Mouse (Mus musculus) granulocyte monocyte progenitor cell, adult 5-6 weeks (primary cell): ENCODE data around the gene Zpbp2. TPM values are rescaled to one million over a fixed set of nuclear protein-coding genes. Genes with fewer than 3 reads are reported as not detected.

Experiments used
- ATAC-seq: replicated peaks from 2 replicates; pipeline ENCODE4 v1.8.0; 2016; ENCODE audit warnings: mild to moderate bottlenecking, moderate TSS enrichment, inconsistent platforms; ENCODE audit not compliant: poor library complexity, severe bottlenecking
- total RNA-seq, 2 experiments: library from RNA; stranded (forward) in 1 of 2; stranded (reverse) in 1 of 2; fragments of 200-712, 200-1000 nt in 1 of 2; fragments of >200 nt in 1 of 2; fragmentation: Nextera tagmentation in 1 of 2; gene quantifications; 2 replicates each; pipeline ENCODE4 v1.2.3; 2014 to 2017

Gene Zpbp2
- total RNA-seq (2014; fragmentation: Nextera tagmentation) (1.6 TPM in 1 of 2 replicates, not detected in the other), total RNA-seq (2017) (not detected in 2 replicates)

DNA sequence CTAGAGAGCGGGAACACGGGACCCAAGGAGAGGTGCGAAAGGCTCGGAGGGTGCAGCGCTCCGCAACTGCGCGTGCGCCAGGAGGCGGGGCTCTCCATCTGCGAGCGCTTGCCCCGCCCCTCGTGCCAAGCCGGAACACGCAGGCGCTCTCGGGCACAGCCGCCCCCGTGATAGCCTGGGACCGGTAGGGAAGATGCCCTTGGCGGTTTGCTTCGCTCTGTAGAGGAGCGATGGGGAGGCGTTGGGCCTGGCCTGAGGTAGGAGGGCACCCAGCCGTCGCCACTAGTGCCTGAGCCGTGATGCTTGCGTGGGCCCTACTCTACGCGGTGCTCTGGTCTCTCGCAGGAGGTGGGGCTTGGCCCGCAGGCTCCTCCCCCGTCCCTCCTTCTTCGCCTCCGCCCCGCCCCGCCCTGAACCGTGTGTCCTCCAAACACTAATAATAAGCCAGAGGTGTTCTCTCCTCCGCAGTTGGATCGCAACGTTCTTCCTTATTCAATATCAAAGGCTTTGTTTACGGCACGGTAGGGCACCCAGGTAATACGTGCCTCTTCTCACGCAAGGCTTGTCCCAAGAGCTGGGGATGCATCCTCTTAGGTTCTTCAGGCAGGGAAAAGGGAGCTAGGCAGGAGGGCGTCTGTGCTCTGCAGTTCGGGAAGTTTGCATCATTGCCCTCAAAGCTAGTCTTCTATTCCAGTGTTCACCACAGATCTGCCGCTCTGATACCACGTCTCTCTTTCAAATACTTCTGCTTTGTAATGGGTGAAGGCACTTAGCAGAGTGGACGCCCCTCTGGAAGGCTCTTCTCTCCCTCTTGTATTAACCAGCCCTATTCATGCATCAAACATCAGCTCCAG lies at the start of gene Zpbp2:
TSS of gene Zpbp2 (plus strand) at position 123 of the 854 bp plus-strand sequence.
- peak; percentile 89 for ATAC-seq

DNA sequence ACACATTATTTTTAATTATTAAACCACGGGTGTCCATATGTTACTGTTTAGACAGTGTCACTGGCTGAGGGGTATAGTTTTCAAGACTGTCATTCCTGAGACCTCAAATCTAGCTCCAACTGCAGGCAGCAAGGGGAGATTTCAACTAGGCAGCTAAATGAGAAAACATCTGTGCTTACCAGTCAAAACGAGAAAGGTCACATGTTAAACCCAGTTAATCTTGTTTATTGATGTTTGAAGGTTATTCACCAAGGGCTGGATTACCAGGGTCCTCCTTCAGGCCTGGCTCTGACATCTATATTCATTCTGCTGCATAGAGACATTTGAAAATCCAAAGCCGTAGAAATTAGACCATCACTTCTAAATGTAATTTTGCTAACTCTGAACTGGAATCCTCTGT lies 46.0 kb upstream of the Zpbp2 start:
- no peak for ATAC-seq

GRCm38 (mm10) chr11:98509434-98509833 lies 41.5 kb upstream of the Zpbp2 start:
- ATAC-seq: no peak

GRCm38 (mm10) chr11:98510125-98510524 lies 40.8 kb upstream of the Zpbp2 start:
- ATAC-seq: no peak

DNA sequence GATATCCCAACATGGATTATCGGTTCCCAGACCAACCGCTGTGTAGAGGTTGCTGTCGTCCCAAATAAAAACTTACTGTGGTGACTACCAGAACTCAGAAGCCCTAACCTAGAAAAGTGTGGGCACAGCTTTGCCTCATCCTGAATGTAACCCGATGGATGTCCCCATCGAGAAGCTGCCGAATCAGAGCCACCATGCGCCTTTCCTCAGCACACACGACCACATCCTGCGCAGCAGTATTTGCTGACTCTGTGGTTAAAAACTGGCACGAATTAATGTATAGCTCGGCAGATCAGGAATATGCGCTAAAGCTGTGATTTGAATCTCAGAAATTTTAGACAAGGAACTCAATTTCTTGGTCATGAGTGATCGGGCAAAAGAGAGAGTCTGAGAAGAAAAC lies 38.0 kb upstream of the Zpbp2 start:
- no peak for ATAC-seq

GRCm38 (mm10) chr11:98513356-98513936 lies 37.5 kb upstream of the Zpbp2 start:
- no peak for ATAC-seq

DNA sequence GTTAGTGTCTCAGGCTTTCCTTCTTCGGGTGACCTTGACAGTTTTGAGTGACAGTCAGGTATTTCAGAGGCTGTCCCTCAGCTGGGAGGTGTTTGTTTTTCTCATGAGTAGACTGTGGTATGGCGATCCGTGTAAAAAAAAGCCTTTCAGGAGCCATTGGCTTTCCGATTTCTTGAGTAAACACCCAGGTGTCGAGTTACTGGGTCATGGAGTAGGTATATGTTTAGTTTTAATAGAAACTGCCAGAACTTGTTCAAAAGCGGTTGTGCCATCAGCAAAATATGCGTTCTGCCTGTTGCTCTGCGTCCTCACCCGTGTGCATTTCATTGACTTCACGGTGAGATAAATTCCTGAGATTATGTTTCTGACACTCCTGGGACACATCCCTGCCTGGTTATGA lies 30.4 kb upstream of the Zpbp2 start:
- ATAC-seq: no peak

DNA sequence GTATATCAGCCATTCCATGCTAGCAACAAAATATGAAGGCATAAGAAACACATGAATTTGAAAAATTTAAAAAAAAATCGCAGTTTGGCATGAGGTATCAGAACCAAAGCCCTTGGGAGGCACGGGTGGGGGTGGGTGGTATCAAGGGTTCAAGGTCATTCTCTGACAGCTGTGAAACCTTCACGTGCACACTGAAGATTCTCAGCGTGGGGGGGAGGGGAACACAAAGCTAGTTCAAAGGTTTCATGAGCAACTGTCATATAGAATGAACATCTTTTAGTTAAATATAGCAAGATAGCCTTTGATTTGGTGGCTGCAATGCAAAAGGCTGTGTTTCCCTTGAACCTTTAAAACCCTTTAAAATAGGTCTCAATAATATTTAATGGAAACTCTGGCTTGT lies 25.8 kb upstream of the Zpbp2 start:
- no peak for ATAC-seq

GRCm38 (mm10) chr11:98526824-98527461 lies 24.0 kb upstream of the Zpbp2 start:
- no peak for ATAC-seq

DNA sequence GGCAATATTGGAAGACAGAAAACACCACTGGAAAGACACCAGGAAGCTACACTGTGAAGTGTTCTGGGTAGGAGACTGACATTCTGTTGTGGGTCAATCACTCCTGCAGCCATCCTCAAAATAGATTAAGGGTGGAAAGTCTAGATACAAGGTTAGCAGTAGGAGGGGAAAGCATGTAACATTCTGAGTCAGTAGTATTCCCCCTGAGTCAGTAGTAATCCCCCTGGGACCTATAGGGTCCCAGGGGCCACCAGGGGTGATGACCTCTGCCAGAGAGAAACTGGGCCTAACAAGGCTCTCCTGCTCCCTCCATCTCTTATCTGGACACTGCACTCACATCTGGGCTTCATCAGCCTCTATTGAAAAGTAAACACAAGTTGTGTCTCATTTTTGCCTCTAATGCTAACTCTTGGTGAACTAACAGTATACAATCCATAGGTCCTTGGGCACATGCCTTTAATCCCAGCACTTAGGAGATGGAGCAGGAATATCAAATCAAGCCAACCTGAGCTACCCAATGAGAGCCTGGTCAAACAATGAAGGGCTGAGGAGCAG lies 13.3 kb upstream of the Zpbp2 start:
- ATAC-seq: no peak

- no peak for ATAC-seq
These were observed 10.6 kb upstream of the Zpbp2 start for GRCm38 (mm10) chr11:98540319-98540718.

DNA sequence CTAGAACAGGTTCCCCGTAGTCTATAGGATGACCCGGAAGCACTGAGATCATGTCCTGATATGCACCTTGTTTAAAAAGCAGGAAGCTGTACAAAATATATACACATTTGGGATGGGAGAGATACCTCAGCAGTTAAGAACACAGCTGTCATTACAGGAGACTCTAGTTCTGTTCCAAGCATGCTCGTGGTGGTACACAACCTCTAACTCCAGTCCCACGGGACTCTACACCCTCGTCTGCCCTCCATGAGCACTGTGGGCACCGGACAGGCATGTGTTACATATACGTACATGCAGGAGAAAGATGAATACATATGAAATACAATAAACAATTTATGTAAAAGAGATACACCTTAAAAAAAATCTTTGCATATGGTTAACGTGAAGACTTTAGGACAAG lies 8.3 kb upstream of the Zpbp2 start:
- no peak for ATAC-seq

- ATAC-seq: no peak
These were observed 7.5 kb upstream of the Zpbp2 start for GRCm38 (mm10) chr11:98543414-98543813.

DNA sequence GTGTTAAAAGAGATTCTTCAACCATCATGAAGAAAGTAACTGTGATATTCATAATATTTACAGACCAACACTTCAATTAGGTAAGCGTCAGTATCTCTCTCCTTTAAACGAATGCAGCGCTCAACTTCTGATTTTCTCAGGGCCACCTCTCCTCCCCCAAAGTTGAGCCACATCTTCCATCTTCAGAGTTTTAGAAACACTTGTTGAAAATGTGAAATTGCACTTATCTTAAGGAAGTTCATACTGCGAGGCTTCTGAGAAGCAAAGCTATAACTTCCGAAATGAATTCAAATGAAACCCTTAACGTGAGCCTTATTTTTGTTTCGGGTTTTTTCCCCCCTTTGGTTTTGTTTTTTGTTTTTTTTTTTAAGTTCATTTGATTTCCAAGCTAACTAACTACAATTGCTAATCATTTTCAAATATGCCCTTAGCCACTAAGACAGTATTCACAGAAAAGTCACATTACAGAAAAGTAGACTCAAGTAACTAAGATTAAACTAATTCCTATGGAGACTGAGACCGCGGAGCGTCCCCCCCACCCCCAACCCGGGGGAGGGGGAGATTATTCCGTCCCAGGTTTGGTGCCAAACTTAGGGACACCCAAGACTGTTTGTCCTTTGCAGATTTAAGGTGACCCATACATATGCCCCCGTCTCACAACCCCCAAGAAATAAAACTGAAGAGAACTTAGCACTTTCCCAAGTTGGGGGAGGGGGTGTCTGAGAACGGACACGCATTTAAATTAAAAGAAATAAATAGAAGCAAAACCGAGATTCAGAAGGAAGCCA lies 5.8 kb upstream of the Zpbp2 start:
- no peak for ATAC-seq

DNA sequence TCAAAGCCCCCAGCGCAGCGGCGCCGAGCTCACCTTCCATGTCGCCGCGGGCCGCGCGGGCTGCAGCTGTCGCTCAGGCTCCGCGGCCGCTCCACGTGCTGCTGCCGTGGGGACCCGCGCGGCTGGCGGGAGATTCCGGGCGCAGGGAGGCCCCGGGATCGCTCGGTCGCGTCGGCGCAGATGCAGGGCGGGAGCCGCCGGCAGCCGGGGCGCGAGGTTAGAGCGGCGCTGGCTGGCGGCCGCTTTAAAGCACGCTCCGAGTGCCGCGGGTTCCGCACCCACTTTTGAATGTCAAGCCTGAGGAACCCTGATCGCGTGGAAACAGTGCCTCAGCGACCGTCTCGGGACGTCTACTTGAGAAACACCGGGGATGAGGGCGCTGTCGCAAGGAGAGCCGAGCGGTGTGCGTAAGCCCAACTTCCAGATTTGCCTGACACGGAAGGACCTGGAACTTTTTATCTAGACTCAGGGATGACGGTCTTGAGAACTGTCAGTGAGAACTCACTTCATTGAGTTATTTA lies 5.1 kb upstream of the Zpbp2 start, which contains the start of gene Ikzf3:
TSS of gene Ikzf3 (minus strand) at position 321 of the 521 bp plus-strand sequence.
- ATAC-seq: peak; percentile 43

GRCm38 (mm10) chr11:98546529-98547307 lies 4.2 kb upstream of the Zpbp2 start:
- no peak for ATAC-seq

GRCm38 (mm10) chr11:98547308-98547693 lies 3.6 kb upstream of the Zpbp2 start:
- ATAC-seq: no peak

GRCm38 (mm10) chr11:98549363-98549762 lies 1.5 kb upstream of the Zpbp2 start:
- ATAC-seq: no peak

DNA sequence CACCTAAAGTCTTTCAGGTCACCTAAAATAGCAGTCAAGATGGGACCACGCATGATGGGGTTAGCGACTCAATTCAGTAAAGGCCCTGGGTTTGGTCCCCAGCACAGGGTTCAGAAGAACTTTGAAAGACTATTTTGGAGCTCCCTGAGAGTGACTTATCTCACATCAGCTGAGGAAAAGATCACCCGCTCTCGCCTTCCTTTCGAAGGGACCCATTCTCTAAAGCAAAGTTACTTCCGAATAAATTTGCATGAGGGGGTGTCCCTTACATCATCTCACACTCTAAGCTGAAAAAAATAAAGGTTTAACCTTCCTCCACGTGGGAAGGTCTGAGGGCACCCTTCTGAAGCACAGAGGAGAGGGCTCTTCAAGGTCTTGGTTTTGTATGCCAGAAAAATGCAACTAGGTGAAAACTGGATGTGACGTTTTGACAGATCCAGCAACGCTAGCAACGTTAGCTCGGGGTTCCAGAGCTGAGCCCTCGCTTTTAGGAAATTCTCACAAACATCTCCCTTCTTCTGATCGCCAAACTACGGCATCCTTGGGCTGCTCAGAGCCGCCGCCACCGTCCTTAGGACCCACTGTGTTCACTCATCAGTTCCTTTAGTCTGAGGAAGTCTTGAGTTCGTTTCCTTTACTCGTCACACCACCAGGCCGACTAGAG lies 454 bp upstream of the Zpbp2 start:
- ATAC-seq: no peak
